Mouse (Mus musculus) C2C12 (cell line): ENCODE measurements around the gene Mxd4. TPM values are rescaled to one million over a fixed set of nuclear protein-coding genes. Genes with fewer than 3 reads are reported as not detected.

Source experiments
- H3K27me3 ChIP-seq: one replicate; pipeline ENCODE4 v1.6.1; 2011; ENCODE audit not compliant: control insufficient read depth, insufficient read depth, insufficient read length
- H3K36me3 ChIP-seq: one replicate; pipeline ENCODE4 v1.6.1; 2011; ENCODE audit not compliant: control insufficient read depth, insufficient read depth
- H3K4me3 ChIP-seq: one replicate; pipeline ENCODE4 v1.5.1; 2011; ENCODE audit warnings: mild to moderate bottlenecking, control low read depth; ENCODE audit not compliant: poor library complexity, insufficient read depth, severe bottlenecking
- H3K79me2 ChIP-seq: one replicate; pipeline ENCODE4 v1.6.1; 2011; ENCODE audit not compliant: control insufficient read depth, insufficient read depth
- H3K79me3 ChIP-seq: one replicate; pipeline ENCODE4 v1.6.1; 2011; ENCODE audit warnings: low read depth, control low read depth
- H3ac ChIP-seq: one replicate; pipeline ENCODE3; 2011; ENCODE audit warnings: low read depth; ENCODE audit not compliant: control insufficient read depth, insufficient read length
- CEBPB ChIP-seq: IDR thresholded peaks from one replicate; pipeline ENCODE4 v1.6.1; 2011; ENCODE audit warnings: low read depth, mild to moderate bottlenecking, control low read depth, moderate library complexity
- CTCF ChIP-seq: IDR thresholded peaks from one replicate; pipeline ENCODE4 v1.5.1; 2011; ENCODE audit not compliant: control insufficient read depth, insufficient read depth, insufficient read length
- FOSL1 ChIP-seq: IDR thresholded peaks from one replicate; pipeline ENCODE4 v1.8.0; 2011; ENCODE audit warnings: mild to moderate bottlenecking, low read length; ENCODE audit not compliant: poor library complexity, insufficient read depth, severe bottlenecking
- MAX ChIP-seq: IDR thresholded peaks from one replicate; pipeline ENCODE4 v1.6.1; 2011; ENCODE audit warnings: mild to moderate bottlenecking, control low read depth
- MYOD1 ChIP-seq: IDR thresholded peaks from one replicate; pipeline ENCODE4 v1.6.1; 2011; ENCODE audit warnings: low read depth; ENCODE audit not compliant: control insufficient read depth, insufficient read length
- MYOG ChIP-seq: IDR thresholded peaks from one replicate; pipeline ENCODE4 v1.6.1; 2011; ENCODE audit not compliant: control insufficient read depth, insufficient read length; ENCODE audit errors: extremely low read depth
- USF1 ChIP-seq: IDR thresholded peaks from one replicate; pipeline ENCODE4 v1.6.1; 2011; ENCODE audit warnings: low read depth, mild to moderate bottlenecking, control low read depth, moderate library complexity
- polyA plus RNA-seq: library from polyadenylated mRNA; unstranded; fragments of >200 nt; fragmentation: generic; extraction: Trizol; gene quantifications from one replicate; pipeline ENCODE4 v1.2.1, GENCODE M21; 2012; ENCODE audit warnings: missing spikeins

The Mxd4 gene
- polyA plus RNA-seq, 1 experiment: 15.3 TPM

GRCm38 (mm10) chr5:34167857-34168256, 19.7 kb downstream of the Mxd4 start:
- H3ac ChIP-seq: no peak overlapping the region
- TF ChIP-seq MYOG: no peak
- TF ChIP-seq CEBPB: no peak
- no peak for TF ChIP-seq MAX
- TF ChIP-seq USF1: no peak
- TF ChIP-seq MYOD1: no peak
- no peak for TF ChIP-seq FOSL1
- TF ChIP-seq CTCF: no peak
- H3K27me3 ChIP-seq: no peaks in the 10 kb centered on the region
- no peak overlapping the region for H3K4me3 ChIP-seq
- peaks cover 43% of the 10 kb centered on the region for H3K36me3 ChIP-seq
- peaks cover 30% of the 10 kb centered on the region for H3K79me3 ChIP-seq
- peaks cover 61% of the 10 kb centered on the region for H3K79me2 ChIP-seq

- peaks cover 39% of the 10 kb centered on the region for H3K79me3 ChIP-seq
- no peak overlapping the region for H3K4me3 ChIP-seq
- H3K36me3 ChIP-seq: peaks cover 64% of the 10 kb centered on the region
- TF ChIP-seq CTCF (no peak), MYOG (no peak), MAX (no peak), CEBPB (no peak), FOSL1 (no peak), USF1 (no peak), MYOD1 (no peak)
- H3K27me3 ChIP-seq: no peaks in the 10 kb centered on the region
- H3ac ChIP-seq: no peak overlapping the region
- H3K79me2 ChIP-seq: peaks cover 77% of the 10 kb centered on the region
These were observed 21.7 kb downstream of the Mxd4 start for GRCm38 (mm10) chr5:34165793-34166192.

- H3K4me3 ChIP-seq: no peak overlapping the region
- peaks cover 6% of the 10 kb centered on the region for H3K36me3 ChIP-seq
- H3K27me3 ChIP-seq: no peaks in the 10 kb centered on the region
- no peak overlapping the region for H3ac ChIP-seq
- H3K79me2 ChIP-seq: no peaks in the 10 kb centered on the region
- H3K79me3 ChIP-seq: no peaks in the 10 kb centered on the region
- TF ChIP-seq USF1 (no peak), FOSL1 (no peak), CEBPB (no peak), MAX (no peak), MYOD1 (no peak), MYOG (no peak), CTCF (no peak)
These were observed 39.0 kb downstream of the Mxd4 start for GRCm38 (mm10) chr5:34148476-34148875.

GRCm38 (mm10) chr5:34147554-34147953, 40.0 kb downstream of the Mxd4 start:
- no peak for TF ChIP-seq USF1
- no peak for TF ChIP-seq MAX
- no peak for TF ChIP-seq CEBPB
- no peak for TF ChIP-seq CTCF
- no peak for TF ChIP-seq MYOD1
- no peak for TF ChIP-seq MYOG
- TF ChIP-seq FOSL1: no peak
- Histone ChIP-seq H3K27me3 (no peaks in the 10 kb centered on the region), H3K79me3 (no peaks in the 10 kb centered on the region), H3K4me3 (no peak overlapping the region), H3K79me2 (no peaks in the 10 kb centered on the region), H3K36me3 (no peaks in the 10 kb centered on the region), H3ac (no peak overlapping the region)

- H3K36me3 ChIP-seq: no peaks in the 10 kb centered on the region
- no peaks in the 10 kb centered on the region for H3K27me3 ChIP-seq
- TF ChIP-seq MAX (no peak), CTCF (peak; percentile 38)
These were observed 47.8 kb downstream of the Mxd4 start for GRCm38 (mm10) chr5:34139751-34140150.

GRCm38 (mm10) chr5:34132731-34133130, 54.8 kb downstream of the Mxd4 start:
- Histone ChIP-seq H3K27me3 (no peaks in the 10 kb centered on the region), H3ac (no peak overlapping the region), H3K36me3 (no peaks in the 10 kb centered on the region), H3K79me3 (no peaks in the 10 kb centered on the region), H3K4me3 (no peak overlapping the region), H3K79me2 (no peaks in the 10 kb centered on the region)
- TF ChIP-seq USF1 (no peak), MAX (no peak), FOSL1 (no peak), MYOD1 (no peak), CEBPB (no peak), CTCF (no peak), MYOG (no peak)

More at GRCm38 (mm10) chr5:34139751-34140150, 47.8 kb downstream of the Mxd4 start:
- no peaks in the 10 kb centered on the region for H3K79me2 ChIP-seq
- no peaks in the 10 kb centered on the region for H3K79me3 ChIP-seq
- H3K4me3 ChIP-seq: no peak overlapping the region
- H3ac ChIP-seq: no peak overlapping the region
